Mouse (Mus musculus) frontal cortex, postnatal 10 days (tissue): ENCODE results near the gene Gpld1.
A peak's percentile ranks its signal among the peaks of the same experiment; 100 is the strongest.

Source experiments
- DNase-seq, 2 experiments: peaks; one replicate each; pipeline ENCODE4 v3.0.0; 2022; ENCODE audit warnings: low spot score in 2 of 2, mixed read lengths in 1 of 2

Gpld1 gene

DNA sequence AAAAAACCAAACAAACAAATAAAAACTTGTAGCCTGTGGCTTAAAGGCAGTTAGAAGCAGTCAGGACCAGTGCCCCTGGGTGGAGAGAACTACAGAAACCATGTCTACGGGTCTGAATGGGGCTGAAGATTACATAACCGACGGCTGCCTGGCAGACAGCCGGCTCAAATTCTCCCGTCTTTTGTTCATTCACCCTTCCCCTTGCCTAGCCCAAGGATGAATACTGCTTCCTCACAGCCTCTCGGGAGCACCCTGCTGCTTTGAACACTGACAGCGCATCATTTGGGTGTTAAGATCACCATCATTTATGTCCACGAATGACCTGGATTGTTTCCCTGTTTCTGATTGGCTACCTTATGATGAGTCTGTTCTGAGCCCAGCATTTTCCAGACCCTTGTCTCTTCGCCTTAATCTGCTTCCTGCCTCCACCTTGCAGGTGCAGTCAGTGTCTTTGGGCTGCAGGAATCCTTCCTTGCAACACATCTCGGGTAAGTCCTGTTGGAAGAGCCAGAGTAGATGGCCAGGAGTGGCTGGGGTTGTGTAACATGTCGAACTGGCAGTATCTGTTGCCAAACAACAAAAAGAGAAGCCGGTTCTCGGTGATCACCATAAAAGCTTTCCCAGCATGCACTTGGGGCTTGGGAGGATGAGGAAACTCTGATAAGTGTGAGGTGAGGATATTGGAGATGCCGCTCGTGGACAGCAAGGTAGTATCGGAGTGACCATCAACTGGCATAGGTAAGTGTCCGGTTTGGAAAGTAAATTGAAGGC, at the start of gene Gpld1:
Gene Gpld1, plus strand, starts transcription at position 641 of the 771 bp plus-strand sequence.
- DNase-seq: peak in 1 of 2 experiments; percentile 21

DNA sequence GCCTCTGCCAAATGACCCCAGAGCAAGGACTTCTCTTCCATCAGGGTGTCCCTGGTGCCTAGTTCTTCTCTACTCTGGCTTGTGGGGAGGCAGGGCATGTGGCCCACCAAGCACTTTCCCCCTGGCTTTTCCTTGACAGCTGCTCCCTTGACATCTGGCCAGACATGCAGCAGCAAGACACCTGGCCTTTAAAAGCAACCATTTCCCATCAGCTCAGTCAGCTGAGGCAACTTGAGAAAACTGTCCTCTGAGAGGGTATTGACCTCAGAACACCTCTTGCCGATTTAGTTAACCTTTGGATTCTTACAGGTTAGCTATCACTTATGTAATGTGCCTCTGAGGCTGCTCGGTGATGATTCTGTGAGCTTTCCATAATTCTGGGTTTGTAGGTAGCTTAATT, 49.1 kb upstream of the Gpld1 start:
- no peak for DNase-seq

GRCm38 (mm10) chr13:24901916-24902315, 41.0 kb upstream of the Gpld1 start:
- DNase-seq: no peak

DNA sequence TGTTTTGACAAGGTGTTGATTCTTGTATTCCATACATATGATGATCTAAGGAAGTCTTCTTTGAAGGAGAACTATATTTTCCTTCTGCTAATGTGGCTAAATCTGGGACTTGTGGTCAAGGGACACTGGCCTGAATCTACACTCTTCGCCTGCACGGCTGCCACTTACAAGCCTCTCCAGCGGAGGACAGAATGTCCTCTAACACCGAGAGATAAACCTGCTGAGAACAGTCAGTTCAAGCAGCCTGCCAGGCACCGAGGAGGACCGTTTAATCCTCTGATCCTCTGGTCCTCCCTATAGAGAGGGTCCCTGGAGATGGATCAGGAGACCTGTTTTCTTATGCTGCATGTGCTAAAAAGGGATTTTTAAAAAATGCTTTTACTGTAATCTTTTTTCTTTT, 39.5 kb upstream of the Gpld1 start:
- DNase-seq: no peak

DNA sequence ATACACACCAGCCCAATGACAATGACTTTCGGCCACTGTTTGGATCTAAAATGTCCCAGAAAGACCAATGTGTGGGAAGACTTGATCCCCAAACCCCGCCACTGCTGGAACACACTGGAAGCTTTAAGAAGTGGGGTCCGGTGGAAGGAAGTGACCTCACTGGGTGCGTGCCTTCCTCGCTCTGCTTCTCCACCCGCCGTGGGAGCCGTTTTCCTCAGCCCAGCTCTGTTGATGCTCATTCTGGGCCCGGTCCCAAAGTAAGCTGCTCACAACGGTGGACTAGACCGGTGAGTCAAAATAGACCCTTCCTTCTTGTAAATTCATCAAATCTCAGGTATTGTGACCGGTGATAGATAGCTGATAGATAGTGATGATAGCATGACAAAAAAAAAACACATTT, 37.5 kb upstream of the Gpld1 start:
- no peak for DNase-seq

DNA sequence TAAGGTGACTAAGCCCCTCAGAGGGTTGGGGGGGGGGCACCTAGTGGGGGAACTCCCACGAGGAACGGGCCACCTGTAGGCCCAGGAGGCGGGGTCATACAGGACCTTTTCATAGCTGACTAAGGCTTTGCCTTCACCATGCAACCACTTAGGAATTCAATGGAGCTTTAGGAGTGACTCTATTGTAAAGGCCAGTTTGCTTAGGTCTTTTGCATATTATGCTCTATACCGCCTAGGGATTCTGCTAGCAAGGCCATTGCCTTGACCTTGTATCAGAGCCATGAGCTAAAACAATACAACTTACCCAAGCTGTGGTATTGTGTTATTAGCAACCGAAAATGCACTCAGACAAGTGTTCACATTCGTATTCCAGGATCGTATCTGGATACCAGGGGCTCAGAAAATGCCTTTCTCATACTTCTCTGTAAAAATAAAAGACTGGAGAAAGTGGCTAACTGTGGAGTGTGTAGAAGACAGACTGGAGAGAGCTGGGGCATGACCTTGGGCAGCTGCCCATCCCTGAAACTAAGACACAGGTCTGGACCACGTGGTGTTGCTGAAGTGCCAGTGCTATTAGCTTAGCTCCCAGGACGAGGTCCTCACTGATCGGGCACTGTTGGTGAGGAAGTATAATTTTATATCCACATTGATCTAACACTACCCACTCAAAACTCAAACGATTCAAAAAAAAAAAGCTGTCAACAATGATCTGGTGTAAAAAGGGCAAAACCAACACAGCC, 36.0 kb upstream of the Gpld1 start:
- no peak for DNase-seq

GRCm38 (mm10) chr13:24909112-24909511, 33.8 kb upstream of the Gpld1 start:
- no peak for DNase-seq

- no peak for DNase-seq
These were observed 29.4 kb upstream of the Gpld1 start for GRCm38 (mm10) chr13:24913576-24913975.

GRCm38 (mm10) chr13:24914915-24915314, 28.0 kb upstream of the Gpld1 start:
- DNase-seq: no peak

DNA sequence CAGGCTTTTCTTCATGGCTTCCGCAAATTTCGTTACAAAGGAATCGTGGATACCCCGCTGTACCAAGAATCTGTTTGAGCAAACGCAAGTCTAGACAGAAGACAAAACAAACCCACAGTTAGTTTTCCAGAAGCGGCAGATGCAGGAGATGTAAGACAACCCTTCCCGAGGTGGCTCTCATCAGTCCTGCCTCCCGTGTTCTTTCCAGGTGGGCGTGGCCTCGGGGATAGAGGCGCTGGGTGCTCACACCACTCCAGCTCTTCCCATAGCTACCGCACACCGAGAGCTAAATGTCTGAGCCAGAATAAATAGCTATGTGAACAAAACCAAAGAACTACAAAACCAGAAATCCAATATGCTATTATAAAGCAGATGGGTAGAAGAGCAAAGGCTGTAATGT, 27.1 kb upstream of the Gpld1 start:
- no peak for DNase-seq

DNA sequence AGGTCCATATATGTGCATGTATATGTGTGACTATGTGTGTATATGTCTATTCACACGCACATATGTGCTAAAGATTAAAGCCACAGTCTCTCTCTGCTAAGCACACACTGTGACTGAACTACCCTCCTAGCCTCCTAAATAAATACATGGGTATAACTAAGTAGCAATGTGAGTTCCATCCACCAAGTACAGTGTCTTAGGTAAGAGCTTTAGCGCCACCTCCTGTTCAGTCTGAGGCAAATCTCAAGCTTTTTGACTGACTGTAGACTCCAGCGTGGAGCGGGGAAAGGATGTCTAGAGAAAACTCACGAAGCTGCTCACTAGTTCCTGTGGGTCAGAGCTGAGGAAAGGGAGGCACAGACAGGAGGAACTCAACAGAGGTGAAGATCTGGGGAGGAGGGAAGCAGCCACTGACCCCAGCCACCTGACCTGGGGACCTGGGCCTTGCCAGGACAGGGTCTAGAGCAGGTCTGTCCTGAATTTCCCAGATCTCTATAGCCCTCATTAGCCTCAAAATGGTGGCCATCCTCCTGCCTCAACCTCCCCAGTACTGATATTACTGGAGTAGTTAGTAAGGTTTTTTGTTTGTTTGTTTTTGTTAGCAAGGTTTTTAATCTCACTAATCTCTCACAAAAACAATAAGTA, 22.5 kb upstream of the Gpld1 start:
- DNase-seq: no peak

DNA sequence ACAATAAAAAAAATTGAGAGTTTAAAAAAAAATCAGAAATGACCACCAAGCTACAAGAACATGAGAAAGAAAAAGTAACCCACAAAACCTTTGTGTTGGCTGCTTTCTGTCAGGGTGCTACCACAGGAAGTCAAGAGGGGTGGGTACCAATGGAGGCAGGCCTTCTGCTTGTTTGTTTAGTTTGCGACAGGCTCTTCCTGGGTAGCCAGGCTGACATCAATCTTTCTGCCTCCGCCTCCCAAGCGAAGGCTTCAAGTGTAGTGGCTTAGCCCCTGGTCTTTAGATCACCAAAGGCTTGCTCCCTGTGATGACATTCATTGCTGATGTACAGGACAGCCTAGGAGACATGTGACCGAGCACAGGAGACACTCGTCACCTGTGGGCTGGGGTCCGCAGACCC, 21.7 kb upstream of the Gpld1 start:
- no peak for DNase-seq

- no peak for DNase-seq
These were observed 19.0 kb upstream of the Gpld1 start for GRCm38 (mm10) chr13:24923991-24924390.

DNA sequence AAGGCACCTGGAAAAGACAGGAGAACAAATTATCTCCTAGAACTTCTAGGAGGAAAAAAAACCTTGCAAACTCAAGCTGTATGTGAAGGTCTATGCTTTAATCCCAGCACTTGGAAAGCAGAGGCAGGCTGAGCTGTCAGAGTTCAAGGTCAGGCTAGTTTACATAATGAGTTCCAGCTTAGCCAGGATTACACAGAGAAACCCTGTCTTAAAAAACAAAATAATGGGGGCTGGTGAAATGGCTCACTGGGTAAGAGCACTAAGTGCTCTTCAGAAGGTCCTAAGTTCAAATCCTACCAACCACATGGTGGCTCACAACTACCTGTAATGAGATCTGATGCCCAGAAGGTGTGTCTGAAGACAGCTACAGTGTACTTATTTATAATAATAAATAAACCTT, 12.4 kb upstream of the Gpld1 start:
- DNase-seq: no peak

DNA sequence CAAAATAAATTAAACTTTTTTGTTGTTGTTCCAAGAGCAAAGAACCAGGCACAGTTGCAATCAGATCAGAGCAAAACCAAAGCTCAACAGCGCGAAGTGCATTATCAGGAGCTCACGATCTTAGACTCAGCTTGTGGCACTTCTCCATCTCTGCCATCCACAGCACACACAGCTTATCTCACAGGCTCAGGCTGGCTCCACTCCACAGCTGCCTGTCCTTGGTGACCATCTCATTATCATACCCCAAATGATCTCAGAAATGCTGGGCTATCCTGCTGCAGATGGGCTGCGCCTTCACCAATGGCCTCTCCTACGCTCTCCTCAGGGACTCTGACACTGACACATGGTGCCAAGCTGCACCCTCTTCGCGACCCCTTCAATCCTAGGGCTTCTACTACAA, 9.8 kb upstream of the Gpld1 start:
- no peak for DNase-seq

- no peak for DNase-seq
These were observed 6.2 kb upstream of the Gpld1 start for GRCm38 (mm10) chr13:24936772-24937107.

GRCm38 (mm10) chr13:24937108-24937838, 5.7 kb upstream of the Gpld1 start, which contains the start of gene Aldh5a1:
Gene Aldh5a1 (minus strand): TSS chr13:24937661.
- peak; percentile 62 to 80 for DNase-seq

- DNase-seq: no peak
These were observed 5.1 kb upstream of the Gpld1 start for GRCm38 (mm10) chr13:24937839-24938166.

DNA sequence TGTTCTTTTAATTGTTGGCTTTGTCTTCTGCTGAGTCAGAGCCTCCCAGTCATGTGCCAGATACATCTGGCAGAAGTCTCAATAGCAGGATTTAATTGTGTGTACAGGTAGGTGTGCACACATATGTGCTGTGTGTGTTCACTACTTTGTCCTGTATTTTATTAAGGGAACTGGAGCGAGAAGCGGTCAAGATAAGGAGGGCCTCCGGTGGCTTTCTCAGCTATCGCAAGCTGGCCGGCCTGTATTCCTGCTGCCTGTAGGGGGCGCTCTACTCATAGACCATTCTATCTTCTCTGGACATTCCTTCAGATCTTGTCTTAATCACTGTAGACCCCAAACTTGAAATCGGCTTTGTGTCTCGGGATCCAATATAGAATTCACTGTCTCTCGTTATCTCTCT, 4.3 kb upstream of the Gpld1 start:
- peak; percentile 38 to 68 for DNase-seq

DNA sequence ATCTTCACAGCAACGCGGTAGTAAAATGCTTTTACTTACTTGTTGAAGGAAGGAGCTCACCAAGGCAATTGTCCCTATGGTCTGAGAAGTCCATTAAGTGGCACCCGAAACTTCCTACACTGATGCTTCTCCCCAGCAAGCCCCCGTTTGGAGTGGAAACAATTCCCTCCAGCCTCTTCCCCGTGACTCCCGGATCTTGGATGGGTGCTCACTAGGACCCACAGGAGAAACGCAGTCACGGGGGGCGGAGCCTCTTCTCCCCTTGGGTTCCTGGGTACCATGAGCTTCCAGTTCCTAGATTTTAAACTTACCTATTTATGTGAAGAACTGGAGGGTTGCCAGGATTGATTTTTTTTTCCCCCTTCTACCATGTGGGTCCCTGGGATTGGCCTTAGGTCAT, 3.5 kb upstream of the Gpld1 start:
- no peak for DNase-seq

GRCm38 (mm10) chr13:24943303-24943702, 351 bp downstream of the Gpld1 start:
- DNase-seq: no peak

DNA sequence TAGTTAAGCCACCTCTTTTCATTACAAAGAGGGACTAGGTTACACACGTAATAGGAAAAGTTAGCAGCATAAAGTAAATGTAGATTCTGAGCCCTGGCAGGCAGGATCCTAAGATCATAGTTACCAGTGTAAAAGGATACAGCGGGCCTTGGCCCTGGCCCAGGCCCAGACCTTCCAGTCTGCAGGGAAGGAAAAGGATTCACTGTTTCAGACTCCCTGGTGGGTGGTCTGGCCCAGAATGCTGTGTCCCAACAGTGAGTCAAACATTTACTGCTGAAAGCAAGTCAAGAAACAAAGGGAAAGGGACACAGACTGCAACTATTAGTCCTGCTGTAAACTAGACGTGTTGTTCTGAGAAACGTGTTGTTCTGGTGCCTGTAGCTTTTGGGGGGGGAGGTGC, 2.6 kb downstream of the Gpld1 start:
- DNase-seq: no peak
